Mouse (Mus musculus): Measurements from ENCODE around the gene Cmc2.

The Cmc2 gene

GRCm38 (mm10) chr8:116905836-116906235 is 15.4 kb downstream of the Cmc2 start:
- no peak for DNase-seq (ENCODE audit: low spot score)

- no peak for DNase-seq (ENCODE audit: low spot score)
Observed at GRCm38 (mm10) chr8:116905252-116905651, 16.0 kb downstream of the Cmc2 start.

- peak; percentile 41 for DNase-seq (ENCODE audit: low spot score)
Observed at GRCm38 (mm10) chr8:116904736-116905135, 16.5 kb downstream of the Cmc2 start.

- no peak for DNase-seq (ENCODE audit: low spot score)
Observed at GRCm38 (mm10) chr8:116895521-116895920, 25.7 kb downstream of the Cmc2 start.

GRCm38 (mm10) chr8:116893938-116894337 is 27.3 kb downstream of the Cmc2 start:
- no peak for DNase-seq (ENCODE audit: low spot score)

- DNase-seq (ENCODE audit: low spot score), result no peak
Observed at GRCm38 (mm10) chr8:116892636-116893035, 28.6 kb downstream of the Cmc2 start.

GRCm38 (mm10) chr8:116892130-116892529 is 29.1 kb downstream of the Cmc2 start:
- DNase-seq (ENCODE audit: low spot score), result no peak

GRCm38 (mm10) chr8:116891446-116891845 is 29.8 kb downstream of the Cmc2 start:
- DNase-seq (ENCODE audit: low spot score), result no peak

- no peak for DNase-seq (ENCODE audit: low spot score)
Observed at GRCm38 (mm10) chr8:116887813-116888212, 33.4 kb downstream of the Cmc2 start.

GRCm38 (mm10) chr8:116881396-116881795 is 39.9 kb downstream of the Cmc2 start:
- no peak for DNase-seq (ENCODE audit: low spot score)

- DNase-seq (ENCODE audit: low spot score), result no peak
Observed at GRCm38 (mm10) chr8:116875798-116876450, 45.3 kb downstream of the Cmc2 start.

- no peak for DNase-seq (ENCODE audit: low spot score)
Observed at GRCm38 (mm10) chr8:116873986-116874385, 47.3 kb downstream of the Cmc2 start.

- DNase-seq (ENCODE audit: low spot score), result no peak
Observed at GRCm38 (mm10) chr8:116873586-116873985, 47.7 kb downstream of the Cmc2 start.

- no peak for DNase-seq (ENCODE audit: low spot score)
Observed at GRCm38 (mm10) chr8:116872761-116873342, 48.4 kb downstream of the Cmc2 start.

GRCm38 (mm10) chr8:116868699-116869098 is 52.6 kb downstream of the Cmc2 start:
- peak; percentile 44 for DNase-seq (ENCODE audit: low spot score)

- no peak for DNase-seq (ENCODE audit: low spot score)
Observed at GRCm38 (mm10) chr8:116867321-116867720, 53.9 kb downstream of the Cmc2 start.

GRCm38 (mm10) chr8:116866118-116866903 is 54.9 kb downstream of the Cmc2 start:
- DNase-seq (ENCODE audit: low spot score), result peak; percentile 18

- DNase-seq (ENCODE audit: low spot score), result no peak
Observed at GRCm38 (mm10) chr8:116864514-116864913, 56.7 kb downstream of the Cmc2 start.

GRCm38 (mm10) chr8:116864022-116864387 is 57.2 kb downstream of the Cmc2 start:
- DNase-seq (ENCODE audit: low spot score), result no peak

- DNase-seq (ENCODE audit: low spot score), result peak; percentile 68
Observed at GRCm38 (mm10) chr8:116863357-116864021, 57.8 kb downstream of the Cmc2 start.

GRCm38 (mm10) chr8:116862191-116862590 is 59.1 kb downstream of the Cmc2 start:
- DNase-seq (ENCODE audit: low spot score), result no peak

GRCm38 (mm10) chr8:116852042-116852441 is 69.2 kb downstream of the Cmc2 start:
- DNase-seq (ENCODE audit: low spot score), result no peak

- no peak for DNase-seq (ENCODE audit: low spot score)
Observed at GRCm38 (mm10) chr8:116848042-116848441, 73.2 kb downstream of the Cmc2 start.
